Mouse (Mus musculus): ENCODE results near the gene Cldn12.
A peak's percentile ranks its signal among the peaks of the same experiment; 100 is the strongest.

Cldn12 gene

GRCm38 (mm10) chr5:5514196-5515076 lies at the start of gene Cldn12:
Gene Cldn12 (minus strand): TSS chr5:5514958.
- DNase-seq (ENCODE audit: low read depth, low spot score): peak; percentile 93

DNA sequence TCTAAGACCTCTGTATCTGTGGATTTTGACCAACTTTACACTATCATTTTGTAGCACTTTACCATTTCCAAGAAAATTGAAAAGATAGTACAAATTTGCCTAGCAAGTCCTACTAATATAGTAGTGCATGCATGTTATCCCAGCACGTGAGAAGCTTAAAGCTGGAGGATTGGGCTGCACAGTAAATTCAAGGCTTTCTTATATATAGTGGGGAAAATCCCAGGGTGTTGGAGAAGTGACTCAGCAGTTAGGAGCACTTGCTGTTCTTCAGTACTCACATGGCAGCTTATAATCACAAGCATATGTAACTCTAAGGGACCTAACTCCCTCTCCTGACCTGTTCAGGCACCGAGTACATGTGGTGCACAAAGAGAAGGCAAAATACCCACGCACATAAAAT lies 47.7 kb upstream of the Cldn12 start:
- no peak for DNase-seq (ENCODE audit: low read depth, low spot score)

DNA sequence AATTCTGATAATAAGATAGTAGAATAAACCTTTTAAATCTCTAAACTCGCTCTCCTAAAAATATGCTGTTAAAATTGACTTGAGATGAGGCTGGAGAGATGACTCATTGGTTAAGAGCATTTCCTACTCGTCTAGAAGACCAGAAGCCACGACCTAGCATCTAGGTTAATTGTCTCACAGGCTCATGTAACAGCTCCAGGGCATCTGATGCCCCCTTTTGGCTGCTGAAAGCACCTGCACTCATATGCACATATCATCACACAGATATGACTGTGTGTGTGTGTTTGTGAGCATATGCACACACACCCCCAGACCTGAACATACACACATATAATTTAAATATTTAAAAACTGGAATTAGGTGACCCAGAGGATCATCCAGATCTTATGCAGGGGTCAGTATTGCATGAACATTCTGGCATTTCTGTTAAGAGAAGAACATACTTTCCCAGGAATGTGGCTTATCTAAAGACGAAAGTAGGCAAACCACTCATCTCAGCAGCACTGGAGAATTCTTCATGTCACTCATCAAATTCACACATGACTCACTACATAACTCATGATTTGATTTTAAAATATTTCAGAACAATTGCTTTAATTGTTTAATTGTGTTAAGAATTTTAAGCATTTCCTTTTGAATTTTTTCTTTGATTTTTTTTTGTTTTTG lies 46.4 kb upstream of the Cldn12 start:
- DNase-seq (ENCODE audit: low read depth, low spot score): no peak

DNA sequence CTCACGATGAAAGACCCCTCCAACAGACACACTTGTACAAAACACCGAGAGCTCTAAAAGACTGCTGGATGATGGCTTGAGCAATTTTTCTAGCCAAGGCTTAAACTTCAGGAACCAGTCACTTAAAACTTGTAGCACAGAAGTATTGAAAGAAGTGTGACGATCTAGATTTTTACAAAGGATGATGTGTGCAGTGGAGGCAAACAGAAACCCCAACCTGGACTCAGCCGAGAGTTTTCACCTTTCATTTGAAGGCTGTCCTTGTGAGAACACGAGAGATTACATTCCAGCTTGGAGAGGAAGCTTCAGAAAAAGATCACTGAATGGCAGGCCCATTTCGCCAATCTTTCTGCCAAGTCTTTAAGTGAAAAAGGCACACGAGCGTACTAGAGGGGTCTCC lies 45.0 kb upstream of the Cldn12 start:
- peak; percentile 1 for DNase-seq (ENCODE audit: low read depth, low spot score)

DNA sequence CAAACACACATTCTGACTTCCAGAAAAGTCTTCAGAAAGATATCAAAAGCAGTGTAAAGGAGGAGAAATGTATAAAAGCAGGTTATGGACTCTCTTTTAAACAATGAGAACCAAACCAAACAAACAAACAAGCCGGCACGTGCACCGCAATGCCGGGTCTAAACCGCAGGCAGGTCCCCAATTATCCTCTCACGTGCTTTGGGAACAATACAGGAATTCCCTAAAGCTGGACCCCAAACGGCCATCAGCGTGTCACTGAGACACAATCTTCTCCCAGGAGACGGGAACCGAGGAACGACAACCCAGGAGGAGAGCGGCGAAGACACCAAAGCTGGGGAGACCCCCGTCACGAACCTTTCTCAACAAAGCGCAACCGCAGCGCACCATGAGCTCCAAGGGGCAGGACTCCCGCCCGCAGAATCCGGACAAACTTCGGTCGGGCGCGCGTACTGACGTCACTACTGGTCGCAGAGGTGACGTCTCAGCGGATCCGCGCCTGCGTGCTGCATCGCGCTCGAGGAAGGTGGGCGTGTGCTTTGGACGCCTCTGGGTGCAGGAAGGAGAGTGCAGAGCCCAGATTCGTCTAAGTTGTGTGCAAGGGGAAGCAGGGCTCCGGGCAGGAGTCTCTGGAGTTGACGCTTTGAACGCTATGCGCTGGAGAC lies 44.5 kb upstream of the Cldn12 start, which contains the start of gene Gtpbp10:
Gtpbp10 (minus strand) TSS at position 460 of the 662 bp plus-strand sequence.
- peak; percentile 83 for DNase-seq (ENCODE audit: low read depth, low spot score)

DNA sequence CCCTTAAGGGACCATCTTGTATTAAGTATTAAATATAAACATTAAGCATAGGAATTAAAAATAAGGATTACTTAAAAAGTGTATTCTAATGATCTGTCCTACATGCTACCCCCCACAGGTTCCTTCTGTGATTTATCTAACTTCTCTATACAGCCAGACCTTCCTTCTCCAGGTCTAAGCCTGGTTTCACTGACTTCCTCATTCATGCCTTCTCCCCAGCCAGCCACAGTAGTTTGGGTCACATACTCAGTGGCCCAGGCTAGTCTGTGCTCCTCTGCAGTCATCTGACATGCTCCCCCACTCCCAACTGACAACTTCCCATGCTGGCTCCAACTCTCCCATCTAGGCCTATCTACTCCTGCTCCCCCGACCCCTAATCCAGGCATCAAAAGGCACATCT lies 36.4 kb upstream of the Cldn12 start:
- DNase-seq (ENCODE audit: low read depth, low spot score): no peak

- DNase-seq (ENCODE audit: low read depth, low spot score): no peak
These were observed 25.6 kb upstream of the Cldn12 start for GRCm38 (mm10) chr5:5540385-5540784.

GRCm38 (mm10) chr5:5539771-5540170 lies 25.0 kb upstream of the Cldn12 start:
- no peak for DNase-seq (ENCODE audit: low read depth, low spot score)

- DNase-seq (ENCODE audit: low read depth, low spot score): no peak
These were observed 21.4 kb upstream of the Cldn12 start for GRCm38 (mm10) chr5:5536131-5536530.

- DNase-seq (ENCODE audit: low read depth, low spot score): no peak
These were observed 19.1 kb upstream of the Cldn12 start for GRCm38 (mm10) chr5:5533656-5534420.

GRCm38 (mm10) chr5:5515411-5515810 lies 653 bp upstream of the Cldn12 start:
- DNase-seq (ENCODE audit: low read depth, low spot score): no peak

GRCm38 (mm10) chr5:5511401-5511800 lies 3.4 kb downstream of the Cldn12 start:
- no peak for DNase-seq (ENCODE audit: low read depth, low spot score)

GRCm38 (mm10) chr5:5510989-5511388 lies 3.8 kb downstream of the Cldn12 start:
- DNase-seq (ENCODE audit: low read depth, low spot score): no peak

- no peak for DNase-seq (ENCODE audit: low read depth, low spot score)
These were observed 4.4 kb downstream of the Cldn12 start for GRCm38 (mm10) chr5:5510304-5510887.

GRCm38 (mm10) chr5:5508231-5508630 lies 6.5 kb downstream of the Cldn12 start:
- DNase-seq (ENCODE audit: low read depth, low spot score): no peak

- peak; percentile 36 for DNase-seq (ENCODE audit: low read depth, low spot score)
These were observed 7.0 kb downstream of the Cldn12 start for GRCm38 (mm10) chr5:5507701-5508225.

GRCm38 (mm10) chr5:5504456-5504855 lies 10.3 kb downstream of the Cldn12 start:
- DNase-seq (ENCODE audit: low read depth, low spot score): no peak

- no peak for DNase-seq (ENCODE audit: low read depth, low spot score)
These were observed 11.4 kb downstream of the Cldn12 start for GRCm38 (mm10) chr5:5503381-5503780.

DNA sequence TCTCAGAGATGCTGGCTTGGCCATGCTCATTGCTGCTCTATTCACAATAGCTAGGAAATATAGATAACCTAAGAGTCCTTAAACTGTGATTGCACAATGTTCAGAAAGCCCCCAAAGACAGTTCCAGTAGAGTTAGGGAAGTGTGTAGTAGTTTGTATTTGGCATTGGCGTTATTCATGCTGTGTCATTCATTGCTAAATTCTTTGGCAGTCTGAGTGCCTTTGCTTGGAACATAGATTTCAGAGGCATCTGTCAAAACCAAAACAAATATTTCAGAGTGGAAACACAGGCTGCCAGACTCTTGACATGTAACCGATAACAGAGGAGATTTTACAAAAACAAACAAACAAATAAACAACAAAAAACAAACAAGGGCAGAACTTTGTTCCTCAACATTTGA lies 13.2 kb downstream of the Cldn12 start:
- no peak for DNase-seq (ENCODE audit: low read depth, low spot score)

DNA sequence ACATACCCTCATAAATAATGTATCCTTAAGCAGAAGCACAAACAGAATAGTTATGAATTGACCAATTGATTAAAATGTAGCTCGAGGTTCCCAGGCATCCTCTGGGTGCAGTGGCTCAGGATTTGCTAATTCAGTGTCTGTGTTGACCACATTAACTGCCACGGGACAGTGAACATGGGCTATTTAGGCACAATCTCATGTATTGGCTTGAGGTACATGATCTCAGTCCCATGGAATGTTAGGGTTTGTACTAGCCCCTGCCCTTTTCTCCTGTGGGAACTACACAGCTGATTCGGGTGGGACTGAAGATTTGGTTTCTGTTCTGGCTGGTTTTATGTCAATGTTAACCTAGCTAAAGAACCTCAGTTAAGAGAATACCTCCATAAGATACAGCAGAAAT lies 18.4 kb downstream of the Cldn12 start:
- DNase-seq (ENCODE audit: low read depth, low spot score): no peak

DNA sequence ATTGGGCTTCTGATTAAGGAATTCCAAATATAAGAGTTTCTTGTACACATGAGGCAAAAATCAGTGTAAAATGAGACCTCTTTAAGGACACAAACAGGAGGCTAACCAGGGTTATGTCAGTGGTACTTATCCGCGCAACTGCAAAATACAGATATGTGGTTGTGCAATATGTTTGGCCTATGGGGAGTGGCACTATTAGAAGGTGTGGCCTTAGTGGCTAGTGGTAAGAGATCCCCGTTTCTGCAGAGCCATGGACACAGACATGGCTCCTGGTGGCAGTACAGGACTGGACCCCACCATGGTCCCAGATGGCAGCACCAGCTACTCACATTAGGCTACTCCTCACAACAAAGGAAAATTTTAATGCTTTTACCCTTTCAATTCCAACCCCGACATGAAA lies 19.7 kb downstream of the Cldn12 start:
- no peak for DNase-seq (ENCODE audit: low read depth, low spot score)

All from retina, adult 2 months (tissue).